Mouse (Mus musculus) midbrain, embryonic 10.5 days (tissue): Measurements from ENCODE around the gene Fcrl5. TPM values are rescaled to one million over a fixed set of nuclear protein-coding genes. Genes with fewer than 3 reads are reported as not detected.

Experiments used
- DNase-seq: peaks from one replicate; pipeline ENCODE4 v3.0.0-alpha.2; 2017; ENCODE audit warnings: low spot score
- H3K27ac ChIP-seq: fragments of 300-500 bp; sonication (generic); replicated peaks from 2 replicates; pipeline ENCODE4 v1.5.1; 2016; ENCODE audit warnings: mild to moderate bottlenecking
- H3K27me3 ChIP-seq: fragments of 300-500 bp; sonication (generic); 2 replicates; pipeline ENCODE4 v1.6.1; 2016; ENCODE audit warnings: low read depth, mild to moderate bottlenecking; ENCODE audit not compliant: poor library complexity, severe bottlenecking
- H3K36me3 ChIP-seq: fragments of 300-500 bp; sonication (generic); 2 replicates; pipeline ENCODE4 v1.6.1; 2016; ENCODE audit warnings: mild to moderate bottlenecking, moderate library complexity
- H3K4me1 ChIP-seq: fragments of 300-500 bp; sonication (generic); 2 replicates; pipeline ENCODE4 v1.6.1; 2016
- H3K4me3 ChIP-seq: fragments of 300-500 bp; sonication (generic); 2 replicates; pipeline ENCODE4 v1.5.1; 2016; ENCODE audit warnings: mild to moderate bottlenecking, moderate library complexity
- H3K9me3 ChIP-seq: fragments of 300-500 bp; sonication (generic); replicated peaks from 2 replicates; pipeline ENCODE4 v1.6.1; 2016; ENCODE audit warnings: mild to moderate bottlenecking
- WGBS: fragments of 180-500 bp; shearing (Covaris S2); methylation state at CpG from one replicate; pipeline ENCODE4 v1.1.7; 2016; 5-methylcytosine and 5-hydroxymethylcytosine counted together
- polyA plus RNA-seq: library from polyadenylated mRNA; unstranded; fragments of >200 nt; fragmentation: Nextera tagmentation; extraction: Ambion mirVana; gene quantifications from 2 replicates; pipeline ENCODE4 v1.2.1, GENCODE M21; 2016

The Fcrl5 gene
- polyA plus RNA-seq, 1 experiment from 2014 or later = not detected

DNA sequence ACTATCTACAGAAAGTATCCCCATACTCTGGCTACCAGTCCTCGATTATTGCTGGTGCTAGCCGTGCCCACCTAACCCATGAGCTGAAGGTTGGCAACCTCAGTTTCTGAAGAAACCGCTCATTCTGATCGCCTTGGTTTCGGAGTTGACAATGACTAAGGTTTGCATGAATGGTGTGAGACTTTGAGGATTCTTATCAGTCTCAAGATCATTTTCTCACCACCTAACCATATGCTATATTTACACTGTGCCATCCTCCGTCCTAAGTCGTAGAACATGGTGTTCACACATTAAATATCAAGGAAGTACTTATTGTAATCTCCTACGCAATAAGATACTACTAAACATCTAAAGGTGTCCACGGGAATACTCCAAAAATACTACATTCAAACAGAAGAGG lies 88.1 kb downstream of the Fcrl5 start:
- Histone ChIP-seq H3K4me3 (no peak overlapping the region), H3K9me3 (no peaks in the 10 kb centered on the region), H3K36me3 (peaks cover 17% of the 10 kb centered on the region), H3K27me3 (0 out of 2 replicates have a peak, but pooled peaks cover 5% of the 10 kb centered on the region), H3K27ac (no peak overlapping the region), H3K4me1 (peaks cover 18% of the 10 kb centered on the region)
- WGBS = 94% methylated on average over 9 of the region's 9 CpGs
- no peak for DNase-seq

GRCm38 (mm10) chr3:87525043-87525836 lies 89.7 kb downstream of the Fcrl5 start, which contains the start of gene Etv3:
Gene Etv3, plus strand, starts transcription at chr3:87525407.
- peaks cover 32% of the 10 kb centered on the region for H3K36me3 ChIP-seq
- 5% methylated on average over 63 of the region's 64 CpGs for WGBS
- H3K9me3 ChIP-seq = no peaks in the 10 kb centered on the region
- H3K4me3 ChIP-seq = peak within 1 kb of the TSS; percentile 99
- H3K4me1 ChIP-seq = peaks cover 18% of the 10 kb centered on the region
- 0 out of 2 replicates have a peak, but pooled peaks cover 5% of the 10 kb centered on the region for H3K27me3 ChIP-seq
- peak within 1 kb of the TSS; percentile 94 for H3K27ac ChIP-seq
- DNase-seq = peak; percentile 89

DNA sequence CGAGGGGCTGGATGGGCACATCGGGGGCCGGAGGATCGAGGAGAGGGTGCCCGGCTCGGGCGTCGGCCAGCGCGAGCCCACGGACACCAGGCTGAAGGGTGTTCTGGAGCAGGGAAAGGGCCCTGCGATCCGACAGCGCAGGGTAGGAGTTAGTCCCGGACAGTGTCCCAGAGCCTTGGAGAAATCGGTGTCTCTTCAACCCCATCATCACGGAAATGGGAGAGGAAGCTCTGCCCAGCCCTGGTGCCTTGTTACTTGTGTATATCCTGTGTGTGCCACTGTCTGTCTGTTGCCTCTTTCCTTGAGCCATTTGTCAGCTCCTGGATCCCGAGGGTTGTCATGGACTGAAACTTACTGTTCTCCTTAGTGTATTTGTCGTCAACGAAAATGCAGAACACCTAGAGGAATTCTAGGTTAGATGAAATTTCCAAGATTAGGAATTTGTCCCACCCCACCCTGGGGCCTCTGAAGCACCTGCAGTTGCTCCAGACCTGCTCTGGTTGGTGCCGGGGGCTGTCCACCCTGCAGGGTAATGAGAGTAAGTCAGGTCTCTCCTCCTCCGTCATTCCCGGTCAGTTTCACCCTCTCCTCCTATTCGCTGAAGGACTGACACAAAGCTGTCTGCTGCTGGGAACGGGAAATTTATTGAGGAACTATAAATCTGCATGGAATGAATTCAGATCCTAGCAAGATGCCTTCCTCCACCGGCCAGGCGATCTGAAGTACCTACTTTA lies 90.4 kb downstream of the Fcrl5 start:
- Histone ChIP-seq H3K27me3 (0 out of 2 replicates have a peak, but pooled peaks cover 5% of the 10 kb centered on the region), H3K27ac (peak overlapping the region; percentile 94), H3K4me3 (peak overlapping the region; percentile 99), H3K9me3 (no peaks in the 10 kb centered on the region), H3K4me1 (peaks cover 18% of the 10 kb centered on the region), H3K36me3 (peaks cover 40% of the 10 kb centered on the region)
- no peak for DNase-seq
- 10% methylated on average over 27 of the region's 27 CpGs for WGBS

- 89% methylated on average over 12 of the region's 12 CpGs for WGBS
- H3K36me3 ChIP-seq = peaks cover 51% of the 10 kb centered on the region
- no peak overlapping the region for H3K4me3 ChIP-seq
Observed at GRCm38 (mm10) chr3:87527139-87527538, 91.6 kb downstream of the Fcrl5 start.

GRCm38 (mm10) chr3:87528021-87528420 lies 92.4 kb downstream of the Fcrl5 start:
- Histone ChIP-seq H3K27ac (no peak overlapping the region), H3K9me3 (no peaks in the 10 kb centered on the region), H3K27me3 (0 out of 2 replicates have a peak, but pooled peaks cover 5% of the 10 kb centered on the region), H3K36me3 (peaks cover 60% of the 10 kb centered on the region), H3K4me3 (no peak overlapping the region), H3K4me1 (peaks cover 18% of the 10 kb centered on the region)
- no peak for DNase-seq
- 94% methylated on average over 8 of the region's 8 CpGs for WGBS

More at GRCm38 (mm10) chr3:87527139-87527538, 91.6 kb downstream of the Fcrl5 start:
- DNase-seq = no peak
- Histone ChIP-seq H3K4me1 (peaks cover 18% of the 10 kb centered on the region), H3K27ac (no peak overlapping the region), H3K9me3 (no peaks in the 10 kb centered on the region), H3K27me3 (0 out of 2 replicates have a peak, but pooled peaks cover 5% of the 10 kb centered on the region)

DNA sequence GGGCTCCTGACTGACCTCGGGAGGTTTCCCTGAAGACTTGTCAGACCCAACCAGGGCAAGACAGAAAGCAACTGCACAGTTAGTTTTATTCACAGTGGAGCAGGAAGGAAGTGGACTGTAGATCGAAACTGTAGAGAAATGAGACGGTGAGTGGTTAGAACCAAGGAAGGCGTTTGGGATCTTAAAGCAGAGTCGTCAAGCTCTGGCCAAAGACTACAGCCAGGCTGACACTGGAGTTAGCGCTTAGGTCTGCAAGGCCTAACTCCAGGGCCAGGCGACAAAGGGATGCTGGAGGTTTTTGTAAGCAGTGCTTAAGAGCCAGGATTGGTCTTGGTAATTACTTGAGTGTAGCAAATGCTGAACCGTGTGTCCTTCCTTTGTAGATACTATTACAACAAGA lies 93.3 kb downstream of the Fcrl5 start:
- Histone ChIP-seq H3K4me1 (peaks cover 18% of the 10 kb centered on the region), H3K36me3 (peaks cover 68% of the 10 kb centered on the region), H3K27ac (no peak overlapping the region), H3K9me3 (no peaks in the 10 kb centered on the region), H3K4me3 (no peak overlapping the region), H3K27me3 (no peaks in the 10 kb centered on the region)
- no peak for DNase-seq
- 95% methylated on average over 8 of the region's 8 CpGs for WGBS

DNA sequence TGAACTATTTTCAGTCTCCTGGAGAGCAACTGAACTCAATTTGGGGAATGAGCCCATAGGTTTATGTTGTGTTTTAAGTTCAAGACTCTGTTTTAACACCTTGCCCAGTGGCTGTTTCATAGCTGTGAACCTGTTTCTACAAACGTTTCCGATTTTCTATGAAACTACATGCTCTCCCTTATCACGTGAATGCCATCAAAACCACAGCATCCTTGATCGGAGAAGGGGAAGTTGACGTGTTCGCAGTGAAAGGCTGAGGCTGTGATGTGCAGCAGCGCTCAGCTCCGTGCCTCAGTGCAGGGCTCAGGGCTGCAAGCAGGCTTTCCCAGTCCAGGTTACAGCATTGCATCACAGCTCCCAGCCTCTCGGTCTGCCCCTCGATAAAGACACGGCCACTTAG lies 94.0 kb downstream of the Fcrl5 start:
- no peak overlapping the region for H3K4me3 ChIP-seq
- peaks cover 75% of the 10 kb centered on the region for H3K36me3 ChIP-seq
- H3K9me3 ChIP-seq = no peaks in the 10 kb centered on the region
- DNase-seq = no peak
- H3K4me1 ChIP-seq = peaks cover 18% of the 10 kb centered on the region
- H3K27ac ChIP-seq = no peak overlapping the region
- H3K27me3 ChIP-seq = no peaks in the 10 kb centered on the region
- 95% methylated on average over 11 of the region's 11 CpGs for WGBS

GRCm38 (mm10) chr3:87530234-87530633 lies 94.7 kb downstream of the Fcrl5 start:
- peaks cover 82% of the 10 kb centered on the region for H3K36me3 ChIP-seq
- 92% methylated on average over 3 of the region's 3 CpGs for WGBS
- DNase-seq = no peak
- H3K27ac ChIP-seq = no peak overlapping the region
- peaks cover 14% of the 10 kb centered on the region for H3K4me1 ChIP-seq
- H3K9me3 ChIP-seq = no peaks in the 10 kb centered on the region
- H3K4me3 ChIP-seq = no peak overlapping the region
- no peaks in the 10 kb centered on the region for H3K27me3 ChIP-seq

GRCm38 (mm10) chr3:87533667-87534378 lies 98.2 kb downstream of the Fcrl5 start:
- no peaks in the 10 kb centered on the region for H3K9me3 ChIP-seq
- no peak for DNase-seq
- no peaks in the 10 kb centered on the region for H3K27me3 ChIP-seq
- H3K36me3 ChIP-seq = peaks cover 100% of the 10 kb centered on the region
- 94% methylated on average over 7 of the region's 7 CpGs for WGBS
- no peak overlapping the region for H3K27ac ChIP-seq
- H3K4me3 ChIP-seq = no peak overlapping the region
- H3K4me1 ChIP-seq = no peaks in the 10 kb centered on the region

DNA sequence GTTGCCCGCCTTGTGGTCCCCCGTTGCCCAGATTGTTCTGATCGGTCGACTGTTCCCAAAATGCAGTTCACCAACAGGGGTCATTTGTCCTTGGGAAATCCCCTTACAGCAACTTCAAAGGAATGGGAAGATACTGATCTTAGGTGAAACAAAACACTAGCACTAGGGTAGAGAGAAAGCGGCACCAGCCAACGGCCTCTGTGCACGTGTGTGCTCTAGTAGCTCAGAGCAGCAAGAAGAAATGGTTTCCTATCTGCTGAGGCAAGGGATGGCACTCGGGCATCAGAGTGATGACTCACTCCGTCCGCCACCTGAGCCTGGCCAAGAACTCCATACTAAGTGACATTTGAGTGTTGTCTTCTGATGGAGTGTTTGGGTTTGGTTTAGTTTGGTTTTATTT lies 102.5 kb downstream of the Fcrl5 start:
- WGBS = 91% methylated on average over 10 of the region's 10 CpGs
- Histone ChIP-seq H3K4me1 (peaks cover 31% of the 10 kb centered on the region), H3K27ac (no peak overlapping the region), H3K27me3 (peaks cover 8% of the 10 kb centered on the region; the same call in 1 of the 2 replicates), H3K9me3 (no peaks in the 10 kb centered on the region), H3K4me3 (no peak overlapping the region), H3K36me3 (peaks cover 67% of the 10 kb centered on the region)
- no peak for DNase-seq

GRCm38 (mm10) chr3:87540028-87540675 lies 104.6 kb downstream of the Fcrl5 start:
- Histone ChIP-seq H3K36me3 (peaks cover 46% of the 10 kb centered on the region), H3K4me3 (no peak overlapping the region), H3K27ac (no peak overlapping the region), H3K4me1 (peaks cover 45% of the 10 kb centered on the region), H3K9me3 (no peaks in the 10 kb centered on the region), H3K27me3 (peaks cover 29% of the 10 kb centered on the region)
- no peak for DNase-seq
- WGBS = 79% methylated on average over 11 of the region's 11 CpGs

- H3K4me1 ChIP-seq = peaks cover 51% of the 10 kb centered on the region
- no peak for DNase-seq
- peak overlapping the region; percentile 78; the same call in 1 of the 2 replicates for H3K27ac ChIP-seq
- no peak overlapping the region for H3K4me3 ChIP-seq
- no peaks in the 10 kb centered on the region for H3K9me3 ChIP-seq
- H3K36me3 ChIP-seq = peaks cover 40% of the 10 kb centered on the region
- H3K27me3 ChIP-seq = peaks cover 34% of the 10 kb centered on the region
- WGBS = 25% methylated on average over 8 of the region's 8 CpGs
Observed at GRCm38 (mm10) chr3:87540714-87541113, 105.1 kb downstream of the Fcrl5 start.
